In genomic region chr9:113990547-113991248, GRCm38 (mm10) we compare ENCODE assay signal across 8 mouse cellular contexts. TPM values are rescaled to one million over a fixed set of nuclear protein-coding genes. Genes with fewer than 3 reads are reported as not detected.
DNase-seq lines count a peak whose midpoint lies in the region; ATAC-seq and TF ChIP-seq lines count a peak whose summit lies in the region.

No protein-coding gene starts in this region.

- no peak overlapping the region for H3K4me3 ChIP-seq in hindbrain, embryonic 14.5 days (replicated peaks; ENCODE audit: low read length)

- CTCF ChIA-PET in Patski (lab: Charles Lee) = interaction anchor here (1.1 to 2.5 kb wide), 5 partner anchors 10 to 60 kb away, joined by 3 to 14 read pairs (median 5); partner anchors contain the start of gene Fbxl2

- peak; percentile 93 for TF ChIP-seq CTCF in Patski (IDR thresholded peaks at IDR 0.05)

- H3K27me3 ChIP-seq in Patski = no peaks in the 10 kb centered on the region
- H3K27me3 ChIP-seq in hindbrain, embryonic 14.5 days (ENCODE audit: control insufficient read depth, insufficient read depth, low read length) = no peaks in the 10 kb centered on the region

- in situ Hi-C loops in Patski (cut with MboI; ENCODE audit: low pct_unique_long_range_greater_than_20kb) = loop anchor here (5.0 kb wide), 1 partner anchor 122 kb away; no protein-coding TSS in a partner anchor

- 31% methylated on average over 18 of the region's 18 CpGs for WGBS in hindbrain, embryonic 14.5 days

- POLR2A ChIA-PET in Patski (lab: Charles Lee) = interaction anchor here (0.6 kb wide), 1 partner anchor 8 kb away, joined by 4 read pairs; no protein-coding TSS in a partner anchor

- H3K9ac ChIP-seq in hindbrain, embryonic 14.5 days = no peak overlapping the region

- 0 out of 2 replicates have a peak, but pooled peaks cover 4% of the 10 kb centered on the region for H3K36me3 ChIP-seq in hindbrain, embryonic 14.5 days (replicated peaks; ENCODE audit: control insufficient read depth, insufficient read depth)

- no peak for DNase-seq in Patski (ENCODE audit: low read depth, low spot score)
- DNase-seq in cerebellum, postnatal 25 days = peak; percentile 88 to 93
- peak; percentile 75 to 86 for DNase-seq in frontal cortex, postnatal 25 days (ENCODE audit: low spot score in 2 of 2)
- peak; percentile 92 for DNase-seq in hindbrain, embryonic 14.5 days (ENCODE audit: low spot score)
- DNase-seq in layer of hippocampus, postnatal 25 days (ENCODE audit: extremely low spot score in 1 of 2, low spot score in 1 of 2) = peak; percentile 70 to 93
- peak; percentile 88 for DNase-seq in lung, postnatal 36 days
- DNase-seq in retina, postnatal 7 days (ENCODE audit: low read depth, low spot score) = peak; percentile 71
- DNase-seq in urinary bladder, adult 18-20 months (ENCODE audit: low spot score in 2 of 2) = peak; percentile 62 to 70

- no peaks in the 10 kb centered on the region for H3K9me3 ChIP-seq in hindbrain, embryonic 14.5 days (ENCODE audit: control insufficient read depth, low read length)

- H3K4me1 ChIP-seq in hindbrain, embryonic 14.5 days (replicated peaks; ENCODE audit: control insufficient read depth, insufficient read depth, low read length) = no peaks in the 10 kb centered on the region

- peak; percentile 86 for ATAC-seq in Patski
- peak; percentile 51; the same call in 1 of the 2 replicates for ATAC-seq in hindbrain, embryonic 14.5 days (ENCODE audit: low FRiP score)

- H3K27ac ChIP-seq in hindbrain, embryonic 14.5 days = no peak overlapping the region

- peak overlapping the region; percentile 39 for H3K4me2 ChIP-seq in hindbrain, embryonic 14.5 days (replicated peaks)

RNA-seq across cellular contexts. Expression of gene Fbxl2, which starts 55.3 kb away (rescaled TPM):
- polyA plus RNA-seq in Patski (2021) = 13.0 TPM
- 25.2 and 27.2 TPM in 2 replicates for polyA plus RNA-seq in hindbrain, embryonic 14.5 days (2014; fragmentation: Nextera tagmentation; extraction: Ambion mirVana)
- total RNA-seq in layer of hippocampus, postnatal 25 days (2021) = 10 to 100 TPM; 32.8 to 34.4 TPM

RNA-seq across cellular contexts. Expression of gene Ubp1, which starts 60.0 kb away (rescaled TPM):
- 81.9 TPM for polyA plus RNA-seq in Patski (2021)
- polyA plus RNA-seq in hindbrain, embryonic 14.5 days (2014; fragmentation: Nextera tagmentation; extraction: Ambion mirVana) = 34.2 and 36.5 TPM in 2 replicates
- total RNA-seq in layer of hippocampus, postnatal 25 days (2021) = 10 to 100 TPM; 60.4 to 80.9 TPM
